Mouse (Mus musculus) olfactory bulb, adult 2 months (tissue): Measurements from ENCODE around the gene Adh1. TPM values are rescaled to one million over a fixed set of nuclear protein-coding genes. Genes with fewer than 3 reads are reported as not detected.

Source experiments
- H3K27ac ChIP-seq: fragments of 200-500 bp; 2 replicates; pipeline ENCODE4 v1.5.1; 2012; ENCODE audit warnings: low read depth, low read length; ENCODE audit not compliant: insufficient read depth
- H3K4me1 ChIP-seq: fragments of 200-500 bp; 2 replicates; pipeline ENCODE4 v1.6.1; 2012; ENCODE audit warnings: low read length; ENCODE audit not compliant: control insufficient read depth, insufficient read depth
- H3K4me3 ChIP-seq: fragments of 200-500 bp; 2 replicates; pipeline ENCODE4 v1.5.1; 2012; ENCODE audit warnings: mild to moderate bottlenecking, low read depth, low read length, moderate library complexity; ENCODE audit not compliant: insufficient read depth
- CTCF ChIP-seq: fragments of 200-500 bp; IDR thresholded peaks from 2 replicates; pipeline ENCODE4 v1.5.1; 2012; ENCODE audit warnings: low read depth, mild to moderate bottlenecking, low read length, moderate library complexity; ENCODE audit not compliant: insufficient read depth
- POLR2A ChIP-seq: fragments of 200-500 bp; IDR thresholded peaks from 2 replicates; pipeline ENCODE4 v1.6.1; 2012; ENCODE audit warnings: mild to moderate bottlenecking, low read depth, low read length, moderate library complexity; ENCODE audit not compliant: insufficient read depth
- WGBS: fragments of 180-500 bp; shearing (Covaris S2); methylation state at CpG from one replicate; pipeline ENCODE4 v1.1.7; 2018; 5-methylcytosine and 5-hydroxymethylcytosine counted together
- polyA plus RNA-seq: library from polyadenylated mRNA; stranded (reverse); fragments of >200 nt; gene quantifications from 2 replicates; pipeline ENCODE4 v1.2.4, GENCODE M21; 2012; ENCODE audit warnings: low replicate concordance; ENCODE audit not compliant: missing spikeins, insufficient read depth, insufficient read length

The Adh1 gene
- not detected in 2 replicates for polyA plus RNA-seq

DNA sequence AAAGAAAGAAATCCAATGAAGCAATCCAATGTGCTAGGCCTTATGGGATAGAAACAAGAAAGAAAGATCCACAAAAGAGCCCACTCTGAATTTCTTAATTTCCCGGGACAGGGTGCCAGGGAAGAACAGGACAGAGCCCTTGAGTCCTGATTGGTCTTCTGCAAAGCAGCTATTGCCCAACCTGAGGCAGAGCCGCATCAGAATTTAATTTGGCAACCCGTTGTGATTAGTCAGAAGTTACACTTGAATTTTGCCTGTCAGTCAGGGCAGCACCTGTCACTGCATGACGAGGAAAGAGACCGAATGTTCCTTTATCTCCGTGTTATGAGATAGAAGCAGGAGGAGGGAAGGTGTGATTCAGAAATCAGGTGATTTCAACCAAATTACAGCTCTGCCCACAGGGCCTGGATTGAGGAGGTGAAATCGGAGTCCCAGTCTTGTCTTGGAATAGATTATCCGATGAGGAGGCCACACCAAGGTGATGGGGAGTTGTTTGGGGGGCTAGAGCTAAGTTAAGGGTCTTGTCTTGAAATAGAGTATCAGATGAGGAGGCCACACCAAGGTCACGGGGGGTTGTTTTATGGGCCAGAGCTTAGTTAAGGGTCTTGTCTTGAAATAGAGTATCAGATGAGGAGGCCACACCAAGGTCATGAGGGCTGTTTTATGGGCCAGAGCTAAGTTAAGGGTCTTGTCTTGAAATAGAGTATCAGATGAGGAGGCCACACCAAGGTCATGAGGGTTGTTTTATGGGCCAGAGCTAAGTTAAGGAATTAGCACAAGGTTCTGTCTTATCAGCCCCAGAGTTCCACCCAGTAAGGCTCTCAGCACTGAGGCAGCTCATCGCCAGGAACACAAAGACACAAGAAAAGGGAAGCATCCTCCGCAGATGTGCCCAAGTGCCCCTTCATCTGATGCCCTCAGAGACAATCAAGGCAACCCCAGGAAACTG, at the start of gene Adh1:
Gene Adh1, plus strand, starts transcription at position 271 of the 949 bp plus-strand sequence.
- no peak within 1 kb of the TSS for H3K4me3 ChIP-seq
- WGBS: 91% methylated on average over 11 of the region's 11 CpGs
- no peak for TF ChIP-seq CTCF
- TF ChIP-seq POLR2A: no peak
- H3K27ac ChIP-seq: no peak within 1 kb of the TSS
- no peaks in the 10 kb centered on the region for H3K4me1 ChIP-seq

DNA sequence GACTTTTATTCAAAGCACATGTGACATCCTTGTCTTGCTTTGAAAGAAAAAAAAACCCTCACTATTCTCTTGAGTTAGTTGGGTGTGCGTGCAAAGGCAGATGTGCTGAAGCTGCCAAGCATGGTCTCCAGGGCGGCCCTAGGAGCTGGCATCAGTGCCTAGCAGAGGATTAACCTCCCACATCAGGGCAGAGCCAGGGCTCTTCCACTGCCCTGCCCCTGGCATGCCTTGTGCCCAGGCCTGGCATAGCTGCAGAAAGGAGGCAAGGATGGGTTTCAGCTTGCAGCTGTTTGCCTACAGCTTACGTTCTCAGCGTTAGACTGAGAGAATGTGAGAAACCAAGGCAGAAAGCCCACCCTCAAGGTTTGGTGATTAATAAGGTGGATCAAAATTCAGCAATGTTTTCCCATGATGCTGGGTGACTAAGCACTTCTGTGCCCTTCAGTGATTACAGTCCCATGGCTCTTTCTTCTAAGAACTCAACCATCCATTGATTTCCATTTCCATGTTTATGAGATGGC, 48.3 kb upstream of the Adh1 start:
- H3K4me1 ChIP-seq: no peaks in the 10 kb centered on the region
- no peak overlapping the region for H3K4me3 ChIP-seq
- WGBS: 77% methylated on average over 4 of the region's 4 CpGs
- no peak overlapping the region for H3K27ac ChIP-seq
- no peak for TF ChIP-seq POLR2A
- TF ChIP-seq CTCF: no peak

DNA sequence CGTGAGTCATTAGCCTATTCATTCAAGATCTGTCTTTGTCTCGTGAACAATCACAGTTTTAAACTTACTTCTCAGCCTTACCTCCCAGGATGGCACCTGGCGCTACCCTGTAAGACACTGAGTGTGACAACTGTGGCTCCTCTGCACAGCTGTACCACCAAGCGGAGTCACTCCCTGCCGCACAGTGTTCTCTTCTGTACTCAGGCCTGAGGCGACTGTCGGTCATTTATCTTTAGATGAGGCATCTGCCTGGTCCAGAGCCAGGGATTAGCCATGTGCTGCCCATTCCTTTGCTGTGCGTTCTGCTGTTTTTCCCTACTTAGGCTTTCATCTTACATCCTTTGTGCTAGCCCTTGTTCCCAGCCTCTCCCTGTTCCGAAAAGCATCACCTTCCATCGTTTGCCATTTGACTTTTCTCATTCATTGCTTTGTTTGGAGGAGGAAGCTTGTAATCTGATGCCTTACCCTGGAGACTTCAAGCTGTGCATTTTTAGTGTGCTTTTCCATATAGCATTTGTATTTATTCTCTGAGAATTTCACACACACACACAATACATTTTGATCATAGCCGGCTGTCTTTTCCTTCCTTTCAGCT, 45.3 kb upstream of the Adh1 start:
- 39% methylated on average over 11 of the region's 11 CpGs for WGBS
- TF ChIP-seq POLR2A: no peak
- TF ChIP-seq CTCF: no peak
- Histone ChIP-seq H3K4me3 (no peak overlapping the region), H3K27ac (no peak overlapping the region), H3K4me1 (no peaks in the 10 kb centered on the region)

DNA sequence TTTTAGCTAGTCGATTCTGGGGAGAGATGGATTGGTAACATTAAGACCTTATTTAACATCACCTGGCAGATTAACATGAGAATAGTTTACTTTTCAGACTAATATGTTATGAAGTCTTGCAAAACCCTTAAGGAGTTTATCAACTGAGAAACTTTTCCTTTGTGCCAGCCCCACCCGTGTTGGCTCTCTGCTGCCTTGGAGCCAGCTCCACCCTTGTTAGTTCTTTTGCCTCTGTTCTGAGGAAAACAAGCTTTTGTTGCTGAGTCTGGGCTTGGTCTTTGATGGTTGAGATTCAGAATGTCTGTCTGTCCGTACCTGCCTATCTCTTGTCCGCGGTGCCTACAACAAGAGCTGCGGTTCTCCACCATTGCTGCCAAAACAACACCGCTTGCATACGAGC, 44.7 kb upstream of the Adh1 start:
- H3K27ac ChIP-seq: no peak overlapping the region
- 73% methylated on average over 8 of the region's 8 CpGs for WGBS
- H3K4me1 ChIP-seq: no peaks in the 10 kb centered on the region
- no peak overlapping the region for H3K4me3 ChIP-seq
- TF ChIP-seq CTCF (no peak), POLR2A (no peak)

DNA sequence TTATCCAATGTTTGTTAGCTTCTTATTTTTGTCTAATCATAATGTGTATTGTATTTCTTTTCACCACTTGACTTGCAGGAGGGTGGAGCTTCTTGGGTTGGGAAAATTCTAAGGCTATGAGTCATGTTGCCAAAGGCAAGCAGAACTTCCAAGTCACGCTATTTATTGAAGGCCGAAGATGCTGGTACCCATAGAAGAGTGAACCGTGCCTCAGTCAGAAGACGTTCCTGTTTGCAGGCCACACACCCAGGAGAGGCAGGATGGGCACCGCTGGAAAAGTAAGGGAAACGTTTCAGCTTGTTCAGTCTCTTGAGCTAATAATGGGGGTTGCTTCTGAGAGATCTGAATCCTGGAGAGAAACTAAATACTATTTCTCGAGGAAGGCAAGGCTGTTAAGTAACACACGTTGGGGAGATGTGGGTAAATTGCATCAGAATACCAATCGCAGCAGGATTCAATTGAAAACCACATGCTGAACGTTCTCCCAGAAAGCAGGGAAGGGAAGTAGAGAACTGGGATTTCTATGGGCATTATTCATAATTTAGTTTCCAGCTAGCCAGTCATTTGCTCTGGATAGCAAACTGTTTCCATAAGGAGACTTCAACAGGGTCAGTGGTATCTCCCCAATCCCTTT, 43.0 kb upstream of the Adh1 start, which contains the start of gene Adh7:
Gene Adh7, plus strand, starts transcription at position 130 of the 634 bp plus-strand sequence.
- 54% methylated on average over 10 of the region's 10 CpGs for WGBS
- Histone ChIP-seq H3K4me3 (no peak within 1 kb of the TSS), H3K27ac (no peak within 1 kb of the TSS), H3K4me1 (no peaks in the 10 kb centered on the region)
- TF ChIP-seq CTCF: no peak
- no peak for TF ChIP-seq POLR2A

DNA sequence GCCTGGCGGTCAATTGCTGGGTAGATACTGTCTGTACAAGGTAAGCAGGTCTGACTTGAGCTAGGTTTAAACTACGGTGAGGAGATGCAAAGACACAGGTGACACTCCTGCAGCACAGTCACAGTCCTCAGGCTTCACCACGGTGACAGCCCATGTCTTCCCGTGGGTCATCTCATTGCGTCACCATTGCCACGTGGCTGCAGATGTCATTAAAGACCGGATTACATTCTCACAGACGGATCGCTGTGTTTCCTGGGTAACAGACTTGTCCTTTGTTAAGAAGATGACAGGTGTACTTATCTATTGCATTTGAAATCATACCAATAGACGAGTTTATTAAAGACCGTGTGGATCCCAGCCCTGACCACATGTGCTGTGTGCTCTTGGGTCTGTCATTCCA, 39.7 kb upstream of the Adh1 start:
- H3K4me3 ChIP-seq: no peak overlapping the region
- 93% methylated on average over 11 of the region's 11 CpGs for WGBS
- no peak overlapping the region for H3K27ac ChIP-seq
- no peaks in the 10 kb centered on the region for H3K4me1 ChIP-seq
- no peak for TF ChIP-seq POLR2A

DNA sequence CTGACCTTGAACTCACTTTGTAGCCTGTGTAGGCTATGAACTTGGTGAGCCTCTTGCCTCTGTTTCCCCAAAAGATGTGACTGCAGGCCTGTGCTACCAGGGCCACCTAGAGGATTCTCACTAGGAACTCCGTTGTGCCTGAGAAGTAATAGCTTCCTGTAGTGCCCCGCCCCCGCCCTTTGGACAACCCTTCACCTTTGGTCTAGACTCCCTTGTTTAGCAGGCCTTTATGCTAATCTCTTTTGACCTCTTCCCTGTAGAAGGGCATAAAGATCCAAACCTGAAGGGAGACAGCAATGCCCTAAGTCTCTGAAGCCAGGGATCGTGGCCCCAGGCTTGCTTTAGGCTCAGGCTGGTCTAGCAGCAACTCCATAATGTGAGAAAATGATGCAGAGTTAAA, 38.3 kb upstream of the Adh1 start:
- Histone ChIP-seq H3K4me3 (no peak overlapping the region), H3K27ac (no peak overlapping the region), H3K4me1 (no peaks in the 10 kb centered on the region)
- TF ChIP-seq CTCF: no peak
- TF ChIP-seq POLR2A: no peak
- WGBS: 80% methylated on average over 4 of the region's 4 CpGs

DNA sequence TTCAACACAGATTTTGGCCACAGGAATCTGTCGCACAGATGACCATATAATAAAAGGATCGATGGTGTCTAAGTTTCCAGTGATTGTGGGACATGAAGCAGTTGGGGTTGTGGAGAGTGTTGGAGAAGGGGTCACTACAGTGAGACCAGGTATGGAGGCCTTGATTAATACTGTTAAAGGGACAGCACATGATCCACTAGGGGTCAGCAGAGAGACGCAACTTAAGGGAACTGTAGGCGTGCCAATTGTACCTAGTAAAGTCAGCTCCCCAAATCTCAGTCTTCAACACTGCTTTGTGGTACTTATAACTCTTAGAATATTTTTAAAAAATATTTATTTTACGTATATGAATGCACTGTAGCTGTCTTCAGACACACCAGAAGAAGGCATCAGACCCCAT, 37.8 kb upstream of the Adh1 start:
- H3K4me1 ChIP-seq: no peaks in the 10 kb centered on the region
- 65% methylated on average over 5 of the region's 5 CpGs for WGBS
- no peak overlapping the region for H3K4me3 ChIP-seq
- no peak for TF ChIP-seq CTCF
- no peak for TF ChIP-seq POLR2A
- H3K27ac ChIP-seq: no peak overlapping the region

DNA sequence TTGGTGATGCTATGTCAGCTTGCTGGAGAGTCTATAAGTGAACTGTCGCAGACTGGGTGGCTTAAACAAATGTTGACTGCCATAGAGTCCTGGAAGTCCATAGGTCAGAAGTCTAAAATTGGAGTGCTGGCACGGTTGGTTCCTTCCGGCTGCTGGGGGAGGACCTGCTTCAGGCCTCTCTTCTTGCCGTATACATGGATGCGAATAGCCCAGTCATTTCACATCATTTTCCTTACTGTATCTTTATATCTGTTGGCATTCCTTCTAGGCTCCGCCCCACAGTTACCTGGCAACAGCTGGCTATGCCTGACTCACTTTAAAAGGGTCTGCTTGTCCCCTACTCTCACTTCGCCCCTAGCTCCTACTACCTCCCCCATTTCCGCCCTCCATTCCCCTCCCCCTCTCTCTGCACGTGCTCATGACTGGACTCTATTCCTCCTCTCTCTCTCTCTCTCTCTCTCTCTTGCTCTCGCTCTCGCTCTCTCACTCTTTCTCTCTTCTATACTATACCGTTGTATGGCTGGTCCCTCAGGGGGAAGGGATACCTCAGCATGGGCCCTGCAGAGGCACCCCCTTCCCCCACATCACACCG, 36.3 kb upstream of the Adh1 start:
- Histone ChIP-seq H3K4me1 (no peaks in the 10 kb centered on the region), H3K27ac (no peak overlapping the region), H3K4me3 (no peak overlapping the region)
- TF ChIP-seq POLR2A (no peak), CTCF (no peak)
- WGBS: 87% methylated on average over 13 of the region's 13 CpGs
